16 mouse cellular contexts compared by ENCODE assay signal in genomic region chr13:118086306-118086705, GRCm38 (mm10).
"Had no signal": no experiment of that assay in that cellular context is flagged by ENCODE, and none has a peak within 500 bp of the region (broad histone marks: within the 10 kb centered on the region; RNA-seq: fewer than 3 reads in every experiment).

No protein-coding gene starts in this region.

- H3K4me1 ChIP-seq: midbrain, embryonic 10.5 days; midbrain, embryonic 12.5 days; neural tube, embryonic 12.5 days; stomach, embryonic 15.5 days had no signal

- DNase-seq: lung, adult 2 months; lung, postnatal 14 days; lung, postnatal 4 days; midbrain, embryonic 14.5 days; right cerebral cortex, postnatal 14 days; thymus, adult 2 months; thymus, postnatal 25 days; thymus, postnatal 4 days had no signal

- H3K4me3 ChIP-seq: midbrain, embryonic 10.5 days; midbrain, embryonic 12.5 days; neural tube, embryonic 12.5 days; stomach, embryonic 15.5 days had no signal

- H3K27ac ChIP-seq: liver, embryonic 14.5 days; midbrain, embryonic 10.5 days; midbrain, embryonic 12.5 days; neural tube, embryonic 12.5 days; stomach, embryonic 15.5 days; stomach, postnatal 0 days had no signal

- H3K9ac ChIP-seq: liver, embryonic 14.5 days; midbrain, embryonic 12.5 days; neural tube, embryonic 12.5 days; stomach, embryonic 15.5 days had no signal

- H3K36me3 ChIP-seq: midbrain, embryonic 10.5 days; midbrain, embryonic 12.5 days; neural tube, embryonic 12.5 days; stomach, embryonic 15.5 days had no signal

- H3K4me2 ChIP-seq: midbrain, embryonic 12.5 days; neural tube, embryonic 12.5 days; stomach, embryonic 15.5 days had no signal

- H3K9me3 ChIP-seq: midbrain, embryonic 10.5 days; midbrain, embryonic 12.5 days; neural tube, embryonic 12.5 days; stomach, embryonic 15.5 days had no signal

- H3K27me3 ChIP-seq: midbrain, embryonic 12.5 days; neural tube, embryonic 12.5 days; stomach, embryonic 15.5 days had no signal

- ATAC-seq: lung, postnatal 0 days; midbrain, embryonic 16.5 days had no signal
